Mouse (Mus musculus) T-helper 2 cell (primary cell): Measurements from ENCODE around the gene Alyref.
"Not testable (repeated sequence)": the region's sequence is repeated elsewhere in the genome, so short reads cannot be mapped to it uniquely, and the experiment has no call there.

Source experiments
- in situ Hi-C: fragments of 300-600 bp; cut with MboI, MseI; formaldehyde crosslinking; loops from one replicate; pipeline ENCODE4 v1.15.1; 2025; ENCODE audit warnings: high pct_unique_total_duplicates

The Alyref gene

DNA sequence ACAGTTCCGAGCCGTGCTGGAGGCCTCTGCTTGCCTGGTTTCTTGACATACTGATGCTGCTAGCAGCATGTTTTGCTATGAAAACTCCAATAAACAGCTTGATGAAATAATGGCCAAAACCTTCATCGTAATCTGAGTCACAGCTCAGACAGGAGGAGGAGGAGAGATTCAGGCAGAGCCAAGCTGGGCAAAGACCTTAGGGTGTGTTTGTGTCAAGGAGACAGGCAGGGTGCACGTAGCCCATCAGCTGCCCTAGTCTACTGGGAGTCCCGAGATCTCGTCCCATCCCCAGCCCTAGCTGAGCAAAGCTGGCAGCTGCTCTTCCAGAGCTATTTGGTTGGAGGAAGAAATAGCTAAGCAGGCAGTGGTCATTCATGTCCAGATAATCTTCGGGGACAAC lies 7.5 kb upstream of the Alyref start:
- in situ Hi-C loops, result no loop called here

DNA sequence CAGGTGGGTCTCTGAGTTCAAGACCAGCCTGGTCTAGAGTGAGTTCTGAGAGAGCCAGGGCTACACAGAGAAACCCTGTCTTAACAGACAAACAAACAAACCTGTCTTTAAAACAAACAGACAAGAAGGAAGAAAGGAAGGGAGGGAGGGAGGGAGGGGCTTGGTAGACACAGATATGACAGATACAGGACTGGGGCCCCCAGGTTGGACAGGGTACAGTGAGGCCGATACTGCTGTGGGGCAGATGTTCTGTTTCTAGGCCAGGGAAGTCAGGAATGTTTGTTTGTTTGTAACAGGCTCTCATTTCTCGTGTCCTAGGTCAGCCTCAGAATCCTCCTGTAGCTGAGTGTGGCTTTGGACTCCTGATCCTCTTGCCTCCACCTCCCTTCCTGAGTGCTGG lies 5.4 kb upstream of the Alyref start:
- in situ Hi-C loops, result no loop called here

- in situ Hi-C loops, result no loop called here
Measured at GRCm38 (mm10) chr11:120600716-120601115, 2.6 kb upstream of the Alyref start.

DNA sequence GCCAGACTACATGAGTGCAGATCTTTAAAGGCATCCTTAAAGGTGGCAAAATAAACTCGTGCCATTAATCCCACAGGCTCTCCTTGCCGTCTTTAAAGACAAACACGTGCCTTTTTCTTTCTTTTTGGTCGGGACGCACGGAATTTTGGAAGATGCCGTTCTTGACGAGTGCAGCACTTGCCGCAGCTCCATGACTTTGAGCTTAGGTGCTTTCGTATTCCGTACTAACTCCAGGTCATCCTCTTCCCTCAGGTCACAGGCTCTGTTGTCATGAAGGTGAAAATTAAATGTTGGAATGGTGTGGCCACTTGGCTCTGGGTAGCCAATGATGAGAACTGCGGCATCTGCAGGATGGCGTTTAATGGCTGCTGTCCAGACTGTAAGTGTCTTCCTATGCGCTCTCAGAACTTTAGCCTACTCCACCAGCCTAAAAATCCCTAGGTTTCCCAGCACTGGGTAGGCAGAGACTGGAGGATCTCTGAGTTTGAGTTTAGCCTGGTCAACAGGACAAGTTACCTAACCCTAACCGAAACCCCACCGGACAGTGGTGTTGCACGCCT lies 905 bp upstream of the Alyref start:
- in situ Hi-C loops, result loop anchor here (10.0 kb wide), 1 partner anchor 196 kb away; the partner anchor contains the start of gene Dus1l

DNA sequence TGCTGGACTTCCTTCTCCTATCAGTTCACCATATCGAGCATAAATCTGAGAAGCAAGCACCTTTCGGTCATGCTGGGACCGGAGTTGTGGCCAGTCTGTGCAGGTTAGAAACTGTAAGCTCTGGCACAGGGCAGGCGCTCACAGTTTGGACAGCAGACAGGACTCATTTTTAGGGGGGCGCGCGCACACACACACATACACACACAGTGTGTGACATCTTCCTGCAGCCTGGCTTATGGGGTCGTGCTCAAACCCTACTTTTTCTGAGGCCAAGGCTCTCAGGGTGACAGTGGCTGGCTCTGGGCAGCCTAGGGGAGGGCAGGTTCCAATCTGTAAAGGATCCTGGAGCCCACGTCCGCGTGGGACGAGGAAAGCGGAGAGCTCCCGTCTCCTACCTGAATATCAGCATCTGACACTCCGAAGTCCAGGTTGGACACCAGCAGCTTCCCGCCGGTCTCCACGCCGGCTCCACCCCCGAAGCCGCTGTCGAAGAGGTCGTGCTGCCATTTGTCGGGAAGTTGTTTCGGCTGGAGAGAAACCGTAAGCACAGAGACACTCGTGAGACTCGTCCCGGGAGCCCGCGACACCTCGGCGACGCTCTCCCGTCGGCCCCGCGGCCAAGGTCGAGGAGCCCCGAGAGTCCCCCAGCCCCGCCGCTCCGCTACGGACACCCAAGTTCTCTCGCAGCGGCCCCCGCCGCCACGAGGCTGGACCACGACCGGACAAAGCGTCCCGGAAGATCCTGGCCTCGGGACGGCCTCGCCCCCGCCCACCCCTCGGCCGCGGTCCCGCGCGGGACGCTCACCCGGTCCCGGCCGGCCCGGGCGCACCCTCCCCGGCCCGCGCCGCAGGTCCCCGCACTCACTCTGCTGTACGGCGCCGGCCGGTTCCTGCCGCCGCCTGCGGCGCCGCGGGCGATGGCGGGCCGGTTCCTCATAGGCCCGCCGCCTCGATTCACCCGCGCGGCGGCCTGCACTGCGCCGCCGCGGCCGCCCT lies 627 bp downstream of the Alyref start:
- in situ Hi-C loops, result loop anchor here (10.0 kb wide), 1 partner anchor 197 kb away; the partner anchor contains the start of gene Dus1l

DNA sequence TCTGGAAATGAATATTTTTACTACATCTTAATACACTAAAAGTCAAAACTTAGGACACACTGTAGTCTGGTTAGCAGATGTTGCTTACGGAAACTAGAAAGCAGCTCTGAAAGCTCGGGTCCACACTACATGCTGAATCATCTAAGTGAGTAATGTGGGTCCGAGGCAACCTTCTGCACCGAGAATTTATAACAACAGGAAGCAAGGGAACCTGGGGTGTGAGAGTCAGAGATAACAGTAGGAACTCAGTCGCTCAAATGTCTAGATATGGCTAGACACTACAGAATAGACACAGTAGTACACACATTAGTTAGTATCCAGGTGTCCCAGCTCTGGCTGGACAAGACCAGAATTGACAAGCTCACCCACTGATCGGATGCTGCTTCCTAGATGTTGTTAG lies 9.6 kb downstream of the Alyref start:
- in situ Hi-C loops, result no loop called here

DNA sequence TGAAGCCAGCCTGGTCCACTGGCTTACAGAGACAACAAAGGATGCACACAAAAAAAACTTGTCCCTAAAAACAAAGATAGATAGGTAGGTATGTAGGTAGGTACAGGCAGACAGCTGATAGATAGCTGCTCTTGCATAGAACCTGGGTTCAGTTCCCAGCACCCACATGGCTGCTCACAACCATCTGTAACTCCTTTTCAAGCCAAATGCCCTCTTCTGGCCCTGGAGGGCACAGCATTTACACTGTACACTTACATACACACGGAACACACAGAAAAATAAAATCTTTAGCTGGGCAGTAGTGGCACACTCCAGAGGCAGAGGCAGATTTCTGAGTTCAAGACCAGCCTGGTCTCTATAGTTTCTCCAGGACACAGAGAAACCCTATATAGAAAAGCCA lies 14.2 kb downstream of the Alyref start:
- in situ Hi-C loops, result no loop called here

DNA sequence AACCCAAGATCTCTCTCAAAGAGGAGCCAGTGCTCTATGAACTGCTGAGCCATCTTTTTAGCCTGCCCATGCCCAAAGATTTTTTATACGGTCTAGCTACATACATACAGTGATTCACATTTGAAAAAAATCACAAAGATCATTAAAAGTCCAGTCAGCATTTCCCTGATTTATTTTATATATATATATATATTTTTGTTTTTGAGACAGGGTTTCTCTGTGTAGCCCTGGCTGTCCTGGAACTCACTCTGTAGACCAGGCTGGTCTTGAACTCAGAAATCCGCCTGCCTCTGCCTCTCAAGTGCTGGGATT lies 15.2 kb downstream of the Alyref start:
- in situ Hi-C loops, result not testable (repeated sequence)

DNA sequence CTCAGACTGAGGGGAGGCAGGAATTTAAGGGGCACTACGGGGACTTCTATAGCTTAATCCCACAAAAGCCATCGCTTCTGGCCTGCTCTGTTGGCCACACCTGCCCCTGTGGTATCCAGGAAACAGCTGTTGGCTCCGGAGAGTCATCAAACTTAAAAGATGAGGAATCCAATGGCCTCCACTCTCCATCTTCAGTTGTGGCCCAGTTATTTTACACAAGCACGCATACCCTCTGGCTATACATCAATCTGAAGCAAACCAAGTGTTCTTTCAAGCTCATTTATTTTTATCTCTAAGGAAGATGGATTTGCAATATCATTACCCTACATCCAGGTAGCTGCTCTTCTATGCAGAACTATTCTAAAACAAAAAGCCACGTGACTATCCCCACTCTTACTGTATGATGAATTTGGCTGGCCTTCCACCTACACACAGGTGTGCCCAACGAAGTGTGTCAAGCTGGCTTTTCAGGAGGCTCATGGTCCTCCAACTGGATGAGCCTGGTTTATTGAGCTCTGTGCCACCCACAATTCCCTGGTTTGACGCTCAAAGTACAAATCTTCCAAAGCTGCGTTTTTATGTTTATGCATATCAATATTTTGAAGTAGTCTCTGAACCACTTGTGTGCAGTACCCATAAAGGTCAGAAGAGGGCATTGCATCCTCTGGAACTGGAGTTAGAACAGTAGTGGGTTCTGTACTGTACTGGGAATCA lies 15.7 kb downstream of the Alyref start:
- in situ Hi-C loops, result no loop called here

- in situ Hi-C loops, result no loop called here
Measured at GRCm38 (mm10) chr11:120581490-120582267, 16.5 kb downstream of the Alyref start, which contains the start of gene Arhgdia. TSS of gene Arhgdia (minus strand) at chr11:120581624.

GRCm38 (mm10) chr11:120580871-120581331 lies 17.3 kb downstream of the Alyref start:
- in situ Hi-C loops, result no loop called here

DNA sequence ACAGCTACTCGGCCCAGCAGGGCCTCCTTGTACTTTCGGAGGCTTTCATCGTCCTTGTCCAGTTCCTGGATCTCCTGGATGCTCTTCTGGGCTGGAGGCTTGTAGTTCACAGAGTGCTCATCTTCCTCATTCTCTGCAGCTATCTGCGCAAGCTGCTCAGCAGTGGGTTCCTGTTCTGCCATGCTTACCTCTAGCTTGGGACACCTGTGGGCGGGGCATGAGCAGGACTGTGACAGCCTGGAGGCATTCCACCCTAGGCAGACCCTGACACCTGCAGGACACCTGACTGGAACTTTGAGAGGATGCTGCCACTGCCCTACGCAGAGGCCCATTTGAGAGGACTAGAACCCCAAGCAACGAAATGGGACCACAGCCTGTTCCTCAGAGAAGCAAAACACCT lies 18.0 kb downstream of the Alyref start:
- in situ Hi-C loops, result no loop called here

DNA sequence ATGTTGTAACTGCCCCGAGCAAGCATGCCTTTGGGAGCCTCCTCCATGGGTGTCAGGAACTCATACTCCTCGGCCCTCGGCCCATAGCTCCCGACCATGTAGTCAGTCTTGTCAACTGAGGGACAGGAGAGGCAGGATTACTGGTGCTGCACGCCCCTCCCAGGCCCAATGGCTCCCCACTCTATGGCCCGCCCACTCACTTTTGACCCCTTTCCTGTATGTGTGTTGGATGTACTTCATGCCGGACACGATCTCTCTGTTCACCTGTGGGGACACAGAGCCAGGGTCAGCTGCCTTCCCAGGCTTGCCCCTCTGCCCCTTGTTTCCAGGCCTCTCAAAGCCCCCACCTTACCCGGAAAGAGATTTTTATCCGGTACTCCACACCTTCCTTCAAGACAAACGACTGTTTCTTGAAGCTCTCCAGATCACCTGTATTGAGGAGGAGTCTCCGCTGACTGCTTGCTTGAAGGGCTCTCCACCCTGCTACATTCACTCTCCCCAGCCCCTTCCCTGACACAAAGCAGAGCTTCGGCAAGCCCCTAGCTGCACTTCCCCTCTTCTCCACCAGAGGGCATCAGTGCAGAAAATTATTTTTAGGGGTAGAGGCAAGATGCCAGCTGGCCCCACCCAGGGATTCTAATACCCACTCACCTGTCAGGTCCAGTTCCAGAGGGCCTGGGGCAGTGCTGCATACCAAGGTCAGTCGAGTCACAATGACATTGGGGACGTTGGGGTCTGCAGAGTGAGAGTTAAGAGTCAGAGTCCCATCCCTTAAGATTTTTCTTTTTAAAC lies 18.7 kb downstream of the Alyref start:
- in situ Hi-C loops, result no loop called here

DNA sequence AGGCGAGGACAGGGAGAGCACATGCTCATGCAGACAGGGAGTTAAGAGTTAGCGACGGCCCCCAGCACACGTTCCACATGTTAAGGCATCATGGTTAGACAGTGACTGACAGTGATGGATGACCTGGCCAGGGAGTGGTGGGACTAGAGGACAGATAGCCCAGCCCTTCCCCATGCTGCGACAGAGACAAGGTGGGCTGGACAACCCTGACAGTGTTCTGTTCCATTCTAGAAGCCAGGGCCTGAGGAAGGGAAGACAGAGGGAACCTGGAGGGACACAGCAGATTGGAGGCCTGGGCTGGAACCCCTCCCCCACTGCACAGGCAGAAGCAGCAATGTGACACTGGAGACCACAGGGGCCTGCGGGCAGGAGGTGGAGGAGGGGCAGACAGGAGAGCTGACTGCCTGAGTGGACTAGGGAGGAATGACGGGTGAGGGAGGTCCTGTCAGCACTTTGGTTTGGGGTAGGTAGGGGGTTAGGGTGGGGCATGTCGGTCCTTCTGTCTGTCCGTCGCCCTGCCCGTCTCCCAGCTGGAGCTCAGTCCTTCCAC lies 19.4 kb downstream of the Alyref start:
- in situ Hi-C loops, result no loop called here

- in situ Hi-C loops, result no loop called here
Measured at GRCm38 (mm10) chr11:120578024-120578693, 20.0 kb downstream of the Alyref start.

- in situ Hi-C loops, result no loop called here
Measured at GRCm38 (mm10) chr11:120577211-120578023, 20.7 kb downstream of the Alyref start.

DNA sequence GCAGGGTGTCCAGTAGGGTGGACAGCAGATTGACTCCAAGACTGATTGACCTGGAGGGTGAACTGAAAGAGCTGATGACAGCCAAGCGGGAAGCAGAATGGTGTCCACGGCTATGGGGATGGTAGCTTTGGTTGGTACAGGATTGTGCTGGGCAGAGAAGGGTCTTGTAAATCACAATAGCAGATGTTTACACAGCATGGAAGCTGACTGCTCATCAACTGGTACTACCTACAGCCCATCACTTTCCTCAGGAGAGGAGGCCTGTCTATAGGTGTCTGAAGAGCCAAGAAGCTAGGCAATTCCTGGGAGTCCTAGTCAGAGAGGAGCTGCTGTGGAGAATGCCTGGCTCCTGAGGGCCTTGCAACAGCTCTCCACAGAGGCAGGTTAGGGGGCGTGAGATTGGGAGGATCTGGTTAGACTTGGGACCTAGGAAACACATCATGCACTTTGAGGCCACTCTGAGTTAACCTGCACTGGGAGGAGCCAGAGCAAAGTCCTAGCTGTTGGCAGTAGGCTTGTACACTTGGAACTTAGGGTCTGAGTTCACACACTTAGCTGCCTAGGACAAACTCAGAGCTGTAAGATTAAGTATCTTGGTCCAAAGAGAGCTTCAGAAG lies 21.7 kb downstream of the Alyref start:
- in situ Hi-C loops, result no loop called here

- in situ Hi-C loops, result no loop called here
Measured at GRCm38 (mm10) chr11:120575940-120576339, 22.2 kb downstream of the Alyref start.
